Mouse (Mus musculus) embryonic stem cell, embryonic (primary cell): Measurements from ENCODE around the gene Olfr1208.

Source experiments
- CTCF ChIA-PET, 4 experiments: fragments of 300-600 bp in 2 of 4; fragments of 350-600 bp in 2 of 4; sonication (Branson Sonifier 250); formaldehyde crosslinking; loops; one replicate each; lab custom pipeline; 2022; ENCODE audit warnings: inconsistent platforms in 2 of 4; lab: Charles Lee
- POLR2A ChIA-PET, 4 experiments: fragments of 300-600 bp in 2 of 4; fragments of 350-600 bp in 2 of 4; sonication (Branson Sonifier 250); formaldehyde crosslinking; loops; one replicate each; lab custom pipeline; 2022; ENCODE audit warnings: antibody characterized with exemption in 4 of 4, inconsistent platforms in 1 of 4; lab: Charles Lee

Gene Olfr1208

GRCm38 (mm10) chr2:88902211-88902610, at the start of gene Olfr1208:
Olfr1208 (minus strand) TSS chr2:88902311.
- ChIA-PET CTCF (no interaction called here), POLR2A (no interaction called here)

DNA sequence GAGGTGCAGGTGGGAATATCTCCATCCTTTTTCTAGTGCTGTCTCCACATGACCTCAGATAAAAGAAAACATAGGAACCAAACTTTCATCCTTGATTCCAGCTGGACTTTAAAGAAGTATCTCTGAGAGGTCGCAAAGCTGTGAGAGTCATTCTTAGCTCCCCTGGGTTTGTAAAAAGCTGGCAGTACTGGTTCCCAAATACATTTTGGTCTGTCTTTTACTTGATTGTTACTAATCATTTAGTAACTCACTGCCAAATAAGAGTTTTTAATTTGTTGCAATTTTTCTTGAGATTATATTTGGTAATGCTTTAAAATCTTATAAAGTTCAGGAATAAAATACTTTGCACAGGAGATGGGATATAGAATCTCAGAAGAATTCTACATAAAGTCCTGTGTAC, 35.9 kb upstream of the Olfr1208 start, which contains the start of gene Olfr1211:
TSS of gene Olfr1211 (minus strand) at position 101 of the 400 bp plus-strand sequence.
- ChIA-PET CTCF (no interaction called here), POLR2A (no interaction called here)

- ChIA-PET CTCF (no interaction called here), POLR2A (no interaction called here)
Observed at GRCm38 (mm10) chr2:88915057-88915456, 12.9 kb upstream of the Olfr1208 start, which contains the start of gene Olfr1209. Olfr1209 (minus strand) TSS chr2:88915157.

- ChIA-PET CTCF (no interaction called here), POLR2A (no interaction called here)
Observed at GRCm38 (mm10) chr2:88862931-88863330, 39.2 kb downstream of the Olfr1208 start, which contains the start of gene Olfr1206. Olfr1206 (plus strand) TSS chr2:88863231.

- ChIA-PET CTCF (no interaction called here), POLR2A (no interaction called here)
Observed at GRCm38 (mm10) chr2:88848992-88849391, 53.1 kb downstream of the Olfr1208 start, which contains the start of gene Olfr1204. Olfr1204 (plus strand) TSS chr2:88849292.
